Mouse (Mus musculus): ENCODE measurements at regions not wholly inside any gene's neighbourhood (a gene's known extent, or its start where the extent isn't known, plus 50 kb on each side); places are given as distances from the start of the nearest gene placed in this dataset.

GRCm38 (mm10) chr15:52167811-52168210 lies 1716.9 kb upstream of the Gm7489 start:
- no peak overlapping the region for H3K4me3 ChIP-seq
- DNase-seq (ENCODE audit: low spot score): no peak
- H3K9me3 ChIP-seq: no peaks in the 10 kb centered on the region
- 87% methylated on average over 5 of the region's 5 CpGs for WGBS
- H3K4me1 ChIP-seq (replicated peaks): no peaks in the 10 kb centered on the region
- no peak overlapping the region for H3K27ac ChIP-seq
- H3K27me3 ChIP-seq (ENCODE audit: insufficient read depth, poor library complexity, severe bottlenecking): no peaks in the 10 kb centered on the region
- H3K36me3 ChIP-seq: no peaks in the 10 kb centered on the region

- H3K9me3 ChIP-seq: no peaks in the 10 kb centered on the region
Observed at GRCm38 (mm10) chr15:52176951-52177350, 1707.8 kb upstream of the Gm7489 start.

GRCm38 (mm10) chr15:52178668-52179067 lies 1706.0 kb upstream of the Gm7489 start:
- no peak for DNase-seq (ENCODE audit: low spot score)

More at GRCm38 (mm10) chr15:52176951-52177350, 1707.8 kb upstream of the Gm7489 start:
- WGBS: 98% methylated on average over 1 of the region's 1 CpGs
- H3K27me3 ChIP-seq (ENCODE audit: insufficient read depth, poor library complexity, severe bottlenecking): no peaks in the 10 kb centered on the region
- no peak overlapping the region for H3K27ac ChIP-seq
- no peak overlapping the region for H3K4me3 ChIP-seq
- DNase-seq (ENCODE audit: low spot score): no peak
- H3K36me3 ChIP-seq: no peaks in the 10 kb centered on the region
- no peaks in the 10 kb centered on the region for H3K4me1 ChIP-seq (replicated peaks)

GRCm38 (mm10) chr15:52179379-52179778 lies 1705.3 kb upstream of the Gm7489 start:
- no peak for DNase-seq (ENCODE audit: low spot score)
- Histone ChIP-seq H3K27ac (no peak overlapping the region), H3K4me1 (replicated peaks) (no peaks in the 10 kb centered on the region), H3K36me3 (no peaks in the 10 kb centered on the region), H3K9me3 (no peaks in the 10 kb centered on the region), H3K4me3 (no peak overlapping the region), H3K27me3 (ENCODE audit: insufficient read depth, poor library complexity, severe bottlenecking) (no peaks in the 10 kb centered on the region)

More at GRCm38 (mm10) chr15:52178668-52179067, 1706.0 kb upstream of the Gm7489 start:
- no peak overlapping the region for H3K4me3 ChIP-seq
- H3K36me3 ChIP-seq: no peaks in the 10 kb centered on the region
- no peaks in the 10 kb centered on the region for H3K4me1 ChIP-seq (replicated peaks)
- H3K27me3 ChIP-seq (ENCODE audit: insufficient read depth, poor library complexity, severe bottlenecking): no peaks in the 10 kb centered on the region
- no peaks in the 10 kb centered on the region for H3K9me3 ChIP-seq
- 89% methylated on average over 3 of the region's 3 CpGs for WGBS
- H3K27ac ChIP-seq: no peak overlapping the region

- Histone ChIP-seq H3K4me3 (no peak overlapping the region), H3K36me3 (no peaks in the 10 kb centered on the region), H3K27me3 (ENCODE audit: insufficient read depth, poor library complexity, severe bottlenecking) (no peaks in the 10 kb centered on the region), H3K9me3 (no peaks in the 10 kb centered on the region), H3K4me1 (replicated peaks) (no peaks in the 10 kb centered on the region), H3K27ac (no peak overlapping the region)
- WGBS: 73% methylated on average over 3 of the region's 3 CpGs
- DNase-seq (ENCODE audit: low spot score): no peak
Observed at GRCm38 (mm10) chr15:52191176-52191575, 1693.5 kb upstream of the Gm7489 start.

- no peaks in the 10 kb centered on the region for H3K27me3 ChIP-seq (ENCODE audit: insufficient read depth, poor library complexity, severe bottlenecking)
Observed at GRCm38 (mm10) chr15:52207271-52207670, 1677.4 kb upstream of the Gm7489 start.

GRCm38 (mm10) chr15:52232442-52232841 lies 1652.3 kb upstream of the Gm7489 start:
- WGBS: 85% methylated on average over 5 of the region's 5 CpGs
- Histone ChIP-seq H3K9me3 (no peaks in the 10 kb centered on the region), H3K36me3 (no peaks in the 10 kb centered on the region), H3K4me1 (replicated peaks) (no peaks in the 10 kb centered on the region), H3K4me3 (no peak overlapping the region), H3K27ac (no peak overlapping the region), H3K27me3 (ENCODE audit: insufficient read depth, poor library complexity, severe bottlenecking) (no peaks in the 10 kb centered on the region)
- DNase-seq (ENCODE audit: low spot score): no peak

More at GRCm38 (mm10) chr15:52207271-52207670, 1677.4 kb upstream of the Gm7489 start:
- no peak for DNase-seq (ENCODE audit: low spot score)
- WGBS: 84% methylated on average over 3 of the region's 3 CpGs
- Histone ChIP-seq H3K36me3 (no peaks in the 10 kb centered on the region), H3K9me3 (0 out of 2 replicates have a peak, but pooled peaks cover 4% of the 10 kb centered on the region), H3K4me1 (replicated peaks) (no peaks in the 10 kb centered on the region), H3K4me3 (no peak overlapping the region), H3K27ac (no peak overlapping the region)

GRCm38 (mm10) chr15:52236220-52236619 lies 1648.5 kb upstream of the Gm7489 start:
- Histone ChIP-seq H3K27ac (no peak overlapping the region), H3K9me3 (no peaks in the 10 kb centered on the region), H3K27me3 (ENCODE audit: insufficient read depth, poor library complexity, severe bottlenecking) (no peaks in the 10 kb centered on the region), H3K4me1 (replicated peaks) (no peaks in the 10 kb centered on the region), H3K36me3 (no peaks in the 10 kb centered on the region), H3K4me3 (no peak overlapping the region)
- no peak for DNase-seq (ENCODE audit: low spot score)
- WGBS: 80% methylated on average over 8 of the region's 8 CpGs

GRCm38 (mm10) chr15:52242890-52243289 lies 1641.8 kb upstream of the Gm7489 start:
- H3K27ac ChIP-seq: no peak overlapping the region
- H3K4me3 ChIP-seq: no peak overlapping the region
- no peaks in the 10 kb centered on the region for H3K36me3 ChIP-seq
- H3K27me3 ChIP-seq (ENCODE audit: insufficient read depth, poor library complexity, severe bottlenecking): no peaks in the 10 kb centered on the region
- DNase-seq (ENCODE audit: low spot score): no peak
- H3K4me1 ChIP-seq (replicated peaks): no peaks in the 10 kb centered on the region
- no peaks in the 10 kb centered on the region for H3K9me3 ChIP-seq
- WGBS: 90% methylated on average over 1 of the region's 1 CpGs
